Comparison of ENCODE assay signal across 1 mouse cellular context in genomic region chr6:113306986-113307349, GRCm38 (mm10).
TF ChIP-seq lines count a peak whose summit lies in the region.

Gene Brpf1 (plus strand): TSS chr6:113307137.

TF ChIP-seq in CH12.LX, 34 proteins besides CTCF, POLR2A, EP300 and RAD21 (continued from another document):
- TF ChIP-seq ZNF384 (IDR thresholded peaks at IDR 0.05; ENCODE audit: low read depth, low read length) (no peak), ELF1 (IDR thresholded peaks at IDR 0.05; ENCODE audit: low read depth, low read length) (no peak), IRF4 (IDR thresholded peaks at IDR 0.05; ENCODE audit: low read depth, low read length) (0 out of 2 replicates have a peak, but pooled peaks have one; percentile 12), RCOR1 (conservative IDR thresholded peaks at IDR 0.05; ENCODE audit: low read depth, low read length) (0 out of 2 replicates have a peak, but pooled peaks have one; percentile 61), ETS1 (conservative IDR thresholded peaks at IDR 0.05; ENCODE audit: low read depth, low read length) (no peak), PAX5 (IDR thresholded peaks at IDR 0.05; ENCODE audit: low read length) (no peak), POLR2AphosphoS2 (IDR thresholded peaks at IDR 0.05; ENCODE audit: low read depth, low read length) (no peak), JUND (conservative IDR thresholded peaks at IDR 0.05; ENCODE audit: low read depth, low read length) (no peak), USF1 (IDR thresholded peaks at IDR 0.05; ENCODE audit: low read depth, low read length) (no peak), UBTF (IDR thresholded peaks at IDR 0.05; ENCODE audit: low read depth, low read length) (no peak; the same call in 1 of the 2 replicates), SIN3A (IDR thresholded peaks at IDR 0.05; ENCODE audit: low read length) (peak; percentile 70; the same call in 1 of the 2 replicates), CHD2 (IDR thresholded peaks at IDR 0.05; ENCODE audit: low read length) (no peak), ZMIZ1 (IDR thresholded peaks at IDR 0.05; ENCODE audit: low read depth, low read length) (no peak), JUN (IDR thresholded peaks at IDR 0.05; ENCODE audit: insufficient read depth, low read depth, low read length) (no peak)
